Mouse (Mus musculus) myocyte (in vitro differentiated cells): ENCODE measurements around the gene Tmbim4.

ENCODE experiments used
- E2F4 ChIP-seq: IDR thresholded peaks from one replicate; pipeline ENCODE4 v1.6.1; 2011; ENCODE audit warnings: mild to moderate bottlenecking, control low read depth, moderate library complexity; ENCODE audit not compliant: insufficient read depth
- MYOG ChIP-seq, 3 experiments: IDR thresholded peaks; one replicate each; pipeline ENCODE4 v1.6.1; 2011; ENCODE audit warnings: control low read depth in 2 of 3, low read depth in 2 of 3, mild to moderate bottlenecking in 2 of 3; ENCODE audit not compliant: insufficient read length in 2 of 3, control insufficient read depth in 1 of 3, insufficient read depth in 1 of 3
- POLR2A ChIP-seq: IDR thresholded peaks from one replicate; pipeline ENCODE4 v1.6.1; 2011; ENCODE audit warnings: low read depth, mild to moderate bottlenecking, control low read depth, moderate library complexity; ENCODE audit not compliant: insufficient read length

DNA sequence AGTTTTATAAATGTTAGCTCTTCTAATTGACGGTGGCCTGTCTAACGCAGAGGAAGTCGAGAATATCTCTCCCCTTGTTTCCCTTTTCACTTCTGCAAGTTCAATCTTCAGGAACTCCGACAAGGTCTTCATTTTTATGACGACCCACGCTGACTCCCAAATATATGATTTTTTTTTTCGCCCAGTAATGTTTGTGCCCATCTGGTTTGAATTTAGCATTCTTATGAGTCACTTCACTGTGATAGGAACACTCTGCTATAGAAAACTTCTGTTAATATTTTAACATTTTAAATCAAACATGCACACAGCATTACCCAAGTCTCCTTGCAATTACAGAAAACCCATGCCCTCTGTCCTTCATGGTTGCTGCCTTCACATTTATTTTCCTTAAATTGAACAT, 71.9 kb downstream of the Tmbim4 start:
- TF ChIP-seq MYOG (IDR thresholded peaks at IDR 0.05; ENCODE audit: control insufficient read depth in 1 of 3, insufficient read depth in 1 of 3, insufficient read length in 2 of 3, low read depth in 2 of 3) = no peak
- no peak for TF ChIP-seq POLR2A
- no peak for TF ChIP-seq E2F4
